In the genomic region with DNA sequence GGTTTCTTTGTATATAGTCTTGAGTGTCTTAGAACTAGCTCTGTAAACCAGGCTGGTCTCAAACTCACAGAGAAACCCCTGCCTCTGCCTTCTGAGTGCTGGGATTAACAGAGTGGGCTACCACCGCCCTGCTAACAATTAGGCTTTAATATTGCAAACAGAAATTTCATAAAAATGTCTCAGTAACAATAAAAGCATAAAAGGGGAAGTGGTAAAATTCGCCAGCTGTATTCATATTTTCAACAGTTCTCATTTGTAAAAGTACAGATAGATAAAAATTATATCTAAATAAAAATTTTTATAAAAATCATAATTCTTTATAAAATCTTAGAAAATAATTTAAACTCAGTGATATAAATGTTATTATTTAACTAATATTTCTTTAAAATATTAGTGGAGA, we compare ENCODE assay signal across 22 mouse cellular contexts. TPM values are rescaled to one million over a fixed set of nuclear protein-coding genes. Genes with fewer than 3 reads are reported as not detected.
DNase-seq lines count a peak whose midpoint lies in the region; TF ChIP-seq lines count a peak whose summit lies in the region.
"Had no signal": no experiment of that assay in that cellular context is flagged by ENCODE, and none has a peak within 500 bp of the region (broad histone marks: within the 10 kb centered on the region; RNA-seq: fewer than 3 reads in every experiment).

No protein-coding gene starts in this region.

- H3K9me3 ChIP-seq in MEL (replicated peaks; ENCODE audit: insufficient read depth, low read length), result no peaks in the 10 kb centered on the region
- H3K9me3 ChIP-seq: G1E had no signal

- DNase-seq in layer of hippocampus, adult 2 months (ENCODE audit: low spot score in 2 of 2), result no peak
- no peak for DNase-seq in layer of hippocampus, postnatal 36 days
- peak; percentile 17 for DNase-seq in 416B (ENCODE audit: low read depth)
- peak; percentile 21 to 25 for DNase-seq in B cell, adult 2 months
- DNase-seq in MEL (ENCODE audit: low read depth, low spot score), result peak; percentile 52
- no peak for DNase-seq in left cerebral cortex, postnatal 14 days (ENCODE audit: low spot score in 2 of 2)
- no peak for DNase-seq in urinary bladder, postnatal 4 days (ENCODE audit: low spot score in 2 of 2)
- DNase-seq in heart, postnatal 10 days, result no peak
- DNase-seq: adrenal gland, adult 2 months; adrenal gland, adult 8-10 months; adrenal gland, postnatal 10 days; adrenal gland, postnatal 14 days; adrenal gland, postnatal 25 days; adrenal gland, postnatal 36 days; cerebellum, adult 11 months; cerebellum, adult 11-12 months; cerebellum, adult 18-20 months; cerebellum, adult 2 months; cerebellum, adult 8-10 months had no signal

- no peak overlapping the region for H3K4me3 ChIP-seq in layer of hippocampus, adult 2 months
- no peak overlapping the region for H3K4me3 ChIP-seq in MEL (ENCODE audit: control insufficient read depth in 1 of 2, insufficient read depth in 1 of 2, low read depth in 2 of 2, low read length in 2 of 2)

- 0 out of 2 replicates have a peak, but pooled peaks cover 3% of the 10 kb centered on the region for H3K79me2 ChIP-seq in MEL (ENCODE audit: control insufficient read depth, insufficient read depth, low read length, poor library complexity)

- peak in 1 of 2 experiments; percentile 61; a peak in 2 of 4 replicates for TF ChIP-seq EP300 in MEL (IDR thresholded peaks at IDR 0.05; ENCODE audit: low read depth in 1 of 2, low read length in 2 of 2)

- H3K9ac ChIP-seq in MEL (ENCODE audit: control insufficient read depth, low read depth, low read length, poor library complexity, severe bottlenecking), result no peak overlapping the region; the same call in 1 of the 2 replicates

- intact Hi-C loops in left cerebral cortex, postnatal 14 days (cut with DNase I), result no loop called here
- intact Hi-C loops in heart, postnatal 10 days (cut with DNase I), result no loop called here

- 0 out of 2 replicates have a peak overlapping the region, but pooled peaks have one; percentile 5 for H3K27ac ChIP-seq in layer of hippocampus, adult 2 months
- H3K27ac ChIP-seq in MEL (ENCODE audit: control insufficient read depth, low read depth, low read length), result peak overlapping the region; percentile 19; the same call in 1 of the 2 replicates

- peaks cover 5 to 7% of the 10 kb centered on the region in 2 experiments for H3K4me1 ChIP-seq in MEL (ENCODE audit: control insufficient read depth in 1 of 2, insufficient read depth in 2 of 2, low read length in 2 of 2)

- H3K27me3 ChIP-seq in MEL (ENCODE audit: control insufficient read depth in 1 of 2, insufficient read depth in 2 of 2, low read length in 2 of 2), result no peaks in the 10 kb centered on the region
- H3K27me3 ChIP-seq: CH12.LX, Patski had no signal

- TF ChIP-seq CTCF in layer of hippocampus, adult 2 months (conservative IDR thresholded peaks at IDR 0.05), result no peak
- no peak for TF ChIP-seq CTCF in MEL (IDR thresholded peaks at IDR 0.05 in 2 of 3, conservative IDR thresholded peaks at IDR 0.05 in 1 of 3; ENCODE audit: control insufficient read depth in 1 of 3, insufficient read depth in 1 of 3, low read depth in 2 of 3, low read length in 3 of 3, poor library complexity in 1 of 3, severe bottlenecking in 1 of 3)

- no peak for TF ChIP-seq POLR2A in MEL (IDR thresholded peaks at IDR 0.05; ENCODE audit: control insufficient read depth in 1 of 2, insufficient read depth in 1 of 2, low read depth in 1 of 2, low read length in 2 of 2, poor library complexity in 1 of 2)

- peaks cover 0 to 3% of the 10 kb centered on the region in 2 experiments; a peak in 2 of 4 replicates for H3K36me3 ChIP-seq in MEL (ENCODE audit: control insufficient read depth in 1 of 2, insufficient read depth in 2 of 2, low read length in 2 of 2)

- no peak for TF ChIP-seq RAD21 in MEL (IDR thresholded peaks at IDR 0.05; ENCODE audit: low read depth, low read length)

TF ChIP-seq in MEL, 35 proteins besides CTCF, POLR2A, EP300 and RAD21:
- TF ChIP-seq MYB (IDR thresholded peaks at IDR 0.05; ENCODE audit: low read depth, low read length) (no peak), ETS1 (IDR thresholded peaks at IDR 0.05; ENCODE audit: low read depth, low read length) (peak; percentile 47; the same call in 1 of the 2 replicates)
TF ChIP-seq in MEL: peak in this region for 1.

RNA-seq across cellular contexts. Expression of gene Atl1, which starts 38.5 kb away (rescaled TPM):
- total RNA-seq in layer of hippocampus, adult 2 months (2021), result 100 to 1,000 TPM; 195 TPM
- total RNA-seq in layer of hippocampus, postnatal 36 days (2021), result 100 to 1,000 TPM; 186 to 198 TPM
- total RNA-seq in MEL (2012; rRNA removed), result 0.36 and 0.50 TPM in 2 replicates
- 1 to 10 TPM in 1 of 2 experiments, not detected in 1; 1.0 TPM for polyA plus RNA-seq in MEL (2012; ENCODE audit: insufficient read depth in 1 of 2, insufficient read length in 2 of 2, low read depth in 1 of 2, low replicate concordance in 2 of 2, missing spikeins in 1 of 2)
- total RNA-seq in left cerebral cortex, postnatal 14 days (2021), result 100 to 1,000 TPM; 251 to 254 TPM
- total RNA-seq in heart, postnatal 10 days (2021), result 1 to 10 TPM; 5.7 to 7.8 TPM

RNA-seq across cellular contexts. Expression of gene Map4k5, which starts 39.1 kb away (rescaled TPM):
- 10 to 100 TPM; 44.2 to 47.7 TPM for total RNA-seq in layer of hippocampus, adult 2 months (2021)
- total RNA-seq in layer of hippocampus, postnatal 36 days (2021), result 10 to 100 TPM; 46.8 to 50.3 TPM
- total RNA-seq in MEL (2012; rRNA removed), result 7.0 and 7.3 TPM in 2 replicates
- 1 to 10 TPM in 1 of 2 experiments, not detected in 1; 8.5 TPM for polyA plus RNA-seq in MEL (2012; ENCODE audit: insufficient read depth in 1 of 2, insufficient read length in 2 of 2, low read depth in 1 of 2, low replicate concordance in 2 of 2, missing spikeins in 1 of 2)
- 10 to 100 TPM; 40.4 to 43.6 TPM for total RNA-seq in left cerebral cortex, postnatal 14 days (2021)
- total RNA-seq in heart, postnatal 10 days (2021), result 10 to 100 TPM; 38.7 to 40.7 TPM

Comparison
In these comparisons a context has a peak if more than half of its experiments do, and no peak if none do; other contexts are left out.
1. DNase-seq: peak in 416B (single experiment), B cell, adult 2 months (2 of 2) and MEL (single experiment); none in layer of hippocampus, adult 2 months (0 of 2), layer of hippocampus, postnatal 36 days (0 of 2), left cerebral cortex, postnatal 14 days (0 of 2), urinary bladder, postnatal 4 days (0 of 2) and heart, postnatal 10 days (0 of 2).
2. RNA of gene Atl1, which starts 38.5 kb away (total RNA-seq): 251 to 254 TPM in left cerebral cortex, postnatal 14 days, 186 to 198 TPM in layer of hippocampus, postnatal 36 days and 195 TPM in layer of hippocampus, adult 2 months; 5.7 to 7.8 TPM in heart, postnatal 10 days and 0.36 to 0.50 TPM in MEL; every median in the first group is over 10 times any median in the second.